Mouse (Mus musculus) G1E (cell line): Measurements from ENCODE around the gene Bbs2.

Experiments used
- CTCF ChIP-seq: IDR thresholded peaks from 2 replicates; pipeline ENCODE4 v1.5.1; 2012; ENCODE audit warnings: low read depth, low read length, inconsistent platforms, mixed read lengths
- GATA1 ChIP-seq: IDR thresholded peaks from 2 replicates; pipeline ENCODE4 v1.6.1; 2012; ENCODE audit warnings: borderline replicate concordance, low read length, inconsistent platforms, mixed read lengths
- GATA2 ChIP-seq: IDR thresholded peaks from 2 replicates; pipeline ENCODE4 v1.6.1; 2012; ENCODE audit warnings: low read depth, low read length, inconsistent platforms, borderline replicate concordance
- POLR2AphosphoS5 ChIP-seq: IDR thresholded peaks from 2 replicates; pipeline ENCODE4 v1.6.1; 2012; ENCODE audit warnings: low read depth, low read length, inconsistent platforms; ENCODE audit not compliant: insufficient replicate concordance
- TAL1 ChIP-seq: conservative IDR thresholded peaks from 2 replicates; pipeline ENCODE4 v1.6.1; 2012; ENCODE audit warnings: low read depth, low read length, inconsistent platforms, mixed read lengths

DNA sequence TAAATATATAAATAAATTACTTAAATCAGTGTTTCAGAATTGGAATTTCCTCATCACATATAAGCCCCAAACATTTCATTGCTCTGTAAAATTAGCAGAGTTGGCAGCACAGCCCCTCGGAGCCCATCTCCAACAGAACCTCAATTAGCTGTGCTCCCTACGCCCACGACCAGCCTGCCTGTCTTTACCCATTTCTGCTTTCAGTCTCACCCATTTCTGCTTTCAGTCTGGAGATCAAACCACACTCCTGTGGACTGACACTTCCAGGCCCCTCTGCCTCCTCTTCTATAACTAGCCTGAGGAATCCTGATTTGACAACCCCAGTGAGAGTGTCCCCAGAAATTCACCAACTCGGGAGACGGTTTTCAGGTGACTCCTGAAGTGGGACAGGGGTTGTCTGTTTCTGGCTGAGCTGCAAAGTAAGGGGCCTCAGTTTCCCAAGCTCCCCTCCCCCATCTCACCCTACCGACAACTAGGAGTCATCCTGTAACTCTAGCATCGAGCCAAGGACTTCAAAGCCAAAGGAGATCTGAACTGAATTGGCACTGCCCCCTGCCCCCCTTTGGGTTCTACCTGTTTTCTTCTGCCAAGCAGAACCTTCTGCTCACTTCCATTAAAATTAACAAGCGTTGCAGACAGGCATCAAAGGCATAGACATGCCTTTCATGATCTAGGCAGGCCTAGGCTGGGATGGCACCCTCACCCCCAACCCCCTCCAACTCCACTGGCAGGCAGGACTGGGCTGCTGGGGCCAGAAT lies 24.2 kb upstream of the Bbs2 start:
- no peak for TF ChIP-seq CTCF
- TF ChIP-seq GATA1: no peak
- no peak for TF ChIP-seq POLR2AphosphoS5
- TF ChIP-seq TAL1: no peak
- no peak for TF ChIP-seq GATA2
